Mouse (Mus musculus): ENCODE data around the gene BC067074. TPM values are rescaled to one million over a fixed set of nuclear protein-coding genes. Genes with fewer than 3 reads are reported as not detected.

BC067074 gene
- polyA plus RNA-seq, 1 experiment = 0.72 TPM

DNA sequence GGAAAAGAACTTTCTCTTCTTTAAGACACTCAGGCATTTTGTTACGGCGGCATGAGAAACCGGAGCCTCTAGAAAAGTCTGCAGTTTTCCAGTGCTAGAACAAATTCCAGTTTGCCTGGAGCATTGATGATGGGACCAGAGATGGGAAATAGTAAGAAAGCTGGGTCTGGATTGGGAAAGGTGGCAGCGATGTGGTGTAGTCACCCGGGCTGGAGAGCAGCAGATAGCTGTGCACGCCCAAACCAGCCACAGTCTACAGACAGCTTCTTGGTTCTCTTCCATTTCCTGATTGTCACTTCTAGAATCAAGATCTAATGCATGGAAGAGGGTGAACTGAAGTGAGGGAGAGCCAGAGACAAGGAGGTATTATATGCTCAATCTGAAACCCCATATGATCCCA, 100.4 kb downstream of the BC067074 start:
- 86% methylated on average over 6 of the region's 6 CpGs for WGBS
- Histone ChIP-seq H3K4me1 (ENCODE audit: control insufficient read depth, insufficient read depth, low read length) (no peaks in the 10 kb centered on the region), H3K27ac (ENCODE audit: control insufficient read depth, insufficient read depth, low read depth, low read length, poor library complexity) (no peak overlapping the region), H3K4me3 (replicated peaks; ENCODE audit: control insufficient read depth, low read depth, low read length) (no peak overlapping the region)
- TF ChIP-seq CTCF (IDR thresholded peaks at IDR 0.05; ENCODE audit: control insufficient read depth, insufficient read depth, low read length) (no peak), POLR2A (IDR thresholded peaks at IDR 0.05; ENCODE audit: borderline replicate concordance, control insufficient read depth, low read depth, low read length) (no peak)

DNA sequence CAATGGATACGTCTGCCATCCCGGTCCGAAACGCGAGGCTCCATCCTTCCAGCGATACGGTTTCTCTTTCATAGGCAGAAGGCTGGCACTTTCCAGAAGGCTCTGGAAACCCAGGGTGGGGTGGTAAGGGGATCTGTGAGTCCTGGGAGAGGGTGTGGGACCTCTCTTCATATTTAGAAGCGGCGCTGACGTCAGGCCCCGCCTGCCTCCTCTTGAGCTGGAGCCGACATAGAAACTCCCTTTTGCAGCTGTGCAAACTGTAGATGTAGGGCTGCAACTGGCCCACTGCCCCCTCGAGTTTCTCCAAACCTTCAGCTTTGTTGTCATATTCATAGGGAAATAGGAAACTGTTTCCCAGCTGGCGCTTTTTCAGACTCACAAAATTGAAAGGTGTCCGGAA, 101.6 kb downstream of the BC067074 start:
- no peaks in the 10 kb centered on the region for H3K4me1 ChIP-seq (ENCODE audit: control insufficient read depth, insufficient read depth, low read length)
- H3K4me3 ChIP-seq (replicated peaks; ENCODE audit: control insufficient read depth, low read depth, low read length) = no peak overlapping the region
- H3K27ac ChIP-seq (ENCODE audit: control insufficient read depth, insufficient read depth, low read depth, low read length, poor library complexity) = no peak overlapping the region
- TF ChIP-seq POLR2A (IDR thresholded peaks at IDR 0.05; ENCODE audit: borderline replicate concordance, control insufficient read depth, low read depth, low read length) (no peak), CTCF (IDR thresholded peaks at IDR 0.05; ENCODE audit: control insufficient read depth, insufficient read depth, low read length) (no peak)
- 90% methylated on average over 15 of the region's 15 CpGs for WGBS

DNA sequence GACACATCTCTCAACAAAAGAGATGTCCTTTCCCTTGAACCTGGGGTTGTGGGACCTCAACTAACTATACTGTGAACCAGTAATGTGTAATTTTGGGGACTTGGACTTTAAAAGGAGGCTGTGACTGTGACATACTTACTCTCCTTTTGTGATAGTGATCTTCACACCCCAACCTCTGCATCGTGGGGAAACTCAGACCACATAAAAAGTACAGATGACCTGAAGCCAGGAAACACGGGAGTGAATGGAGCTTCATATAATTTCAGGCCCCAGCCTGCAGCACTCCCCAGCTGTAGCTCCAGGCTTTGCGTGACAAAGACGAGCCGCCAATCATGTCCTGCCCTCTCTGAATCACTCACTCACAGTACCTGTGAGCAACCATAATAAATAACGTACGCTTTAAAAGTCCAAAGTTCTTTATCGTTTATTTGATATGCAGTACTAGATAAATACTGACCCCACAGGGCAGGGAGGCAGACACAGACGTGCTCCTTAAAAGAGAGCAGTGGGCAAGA, 104.1 kb downstream of the BC067074 start:
- 75% methylated on average over 9 of the region's 9 CpGs for WGBS
- H3K4me3 ChIP-seq (replicated peaks; ENCODE audit: control insufficient read depth, low read depth, low read length) = no peak overlapping the region

DNA sequence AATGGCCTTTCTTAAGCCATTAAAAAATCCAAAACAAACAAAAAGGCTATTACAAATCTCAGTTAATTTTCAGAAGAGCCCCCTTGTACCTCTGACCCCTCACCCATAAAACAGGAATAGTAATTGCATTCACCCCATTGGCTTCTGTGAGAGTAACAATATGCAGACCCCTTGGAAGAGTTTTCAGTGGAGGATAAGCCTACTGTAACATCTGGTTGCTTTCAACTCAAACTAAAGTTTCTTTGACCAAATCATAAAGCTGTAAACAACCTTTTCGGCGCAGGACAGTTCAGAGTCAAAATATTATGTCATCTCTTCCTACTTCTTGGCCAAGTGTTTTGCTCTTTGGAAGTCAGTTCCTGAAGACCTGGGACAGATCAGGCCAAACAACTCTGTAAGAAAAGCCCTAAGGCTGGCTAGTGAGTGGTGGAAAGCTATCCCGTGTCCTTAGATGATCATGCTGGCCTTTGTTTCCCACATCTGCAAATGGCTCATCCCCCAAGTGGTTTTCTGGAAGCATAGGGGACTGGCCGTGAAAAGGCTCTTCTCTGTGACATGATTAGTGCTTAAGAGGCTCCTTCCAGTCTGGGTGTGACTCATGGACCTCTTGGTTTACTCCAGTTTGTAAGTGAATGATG, 108.5 kb downstream of the BC067074 start:
- TF ChIP-seq CTCF (IDR thresholded peaks at IDR 0.05; ENCODE audit: control insufficient read depth, insufficient read depth, low read length) = no peak
- no peak for TF ChIP-seq POLR2A (IDR thresholded peaks at IDR 0.05; ENCODE audit: borderline replicate concordance, control insufficient read depth, low read depth, low read length)
- H3K4me1 ChIP-seq (ENCODE audit: control insufficient read depth, insufficient read depth, low read length) = no peaks in the 10 kb centered on the region
- no peak overlapping the region for H3K27ac ChIP-seq (ENCODE audit: control insufficient read depth, insufficient read depth, low read depth, low read length, poor library complexity)
- 82% methylated on average over 4 of the region's 4 CpGs for WGBS
- H3K4me3 ChIP-seq (replicated peaks; ENCODE audit: control insufficient read depth, low read depth, low read length) = no peak overlapping the region

More for the DNA sequence above, 104.1 kb downstream of the BC067074 start:
- TF ChIP-seq CTCF (IDR thresholded peaks at IDR 0.05; ENCODE audit: control insufficient read depth, insufficient read depth, low read length) = no peak
- TF ChIP-seq POLR2A (IDR thresholded peaks at IDR 0.05; ENCODE audit: borderline replicate concordance, control insufficient read depth, low read depth, low read length) = no peak
- no peaks in the 10 kb centered on the region for H3K4me1 ChIP-seq (ENCODE audit: control insufficient read depth, insufficient read depth, low read length)
- H3K27ac ChIP-seq (ENCODE audit: control insufficient read depth, insufficient read depth, low read depth, low read length, poor library complexity) = no peak overlapping the region

DNA sequence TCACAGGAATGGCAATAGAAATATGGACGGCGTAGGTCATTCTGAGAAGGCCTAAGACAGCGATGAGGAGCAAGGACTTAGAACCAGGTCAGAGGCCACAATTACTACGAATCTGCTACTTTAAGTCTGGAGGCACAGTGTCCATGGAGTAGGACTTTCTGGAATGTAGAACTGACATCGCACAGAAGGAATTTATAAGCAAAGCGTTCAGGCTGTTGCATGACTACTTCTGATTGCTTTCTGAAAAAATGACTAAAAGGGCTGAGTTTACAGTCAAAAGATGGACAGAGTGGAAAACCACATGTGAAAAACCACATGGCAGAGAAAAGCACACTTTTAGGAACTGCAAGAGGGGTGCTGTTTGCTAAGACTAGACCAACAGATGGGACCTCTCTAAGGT, 110.7 kb downstream of the BC067074 start:
- Histone ChIP-seq H3K27ac (ENCODE audit: control insufficient read depth, insufficient read depth, low read depth, low read length, poor library complexity) (no peak overlapping the region), H3K4me3 (replicated peaks; ENCODE audit: control insufficient read depth, low read depth, low read length) (no peak overlapping the region), H3K4me1 (ENCODE audit: control insufficient read depth, insufficient read depth, low read length) (no peaks in the 10 kb centered on the region)
- 88% methylated on average over 6 of the region's 6 CpGs for WGBS
- TF ChIP-seq POLR2A (IDR thresholded peaks at IDR 0.05; ENCODE audit: borderline replicate concordance, control insufficient read depth, low read depth, low read length) (no peak), CTCF (IDR thresholded peaks at IDR 0.05; ENCODE audit: control insufficient read depth, insufficient read depth, low read length) (no peak)

DNA sequence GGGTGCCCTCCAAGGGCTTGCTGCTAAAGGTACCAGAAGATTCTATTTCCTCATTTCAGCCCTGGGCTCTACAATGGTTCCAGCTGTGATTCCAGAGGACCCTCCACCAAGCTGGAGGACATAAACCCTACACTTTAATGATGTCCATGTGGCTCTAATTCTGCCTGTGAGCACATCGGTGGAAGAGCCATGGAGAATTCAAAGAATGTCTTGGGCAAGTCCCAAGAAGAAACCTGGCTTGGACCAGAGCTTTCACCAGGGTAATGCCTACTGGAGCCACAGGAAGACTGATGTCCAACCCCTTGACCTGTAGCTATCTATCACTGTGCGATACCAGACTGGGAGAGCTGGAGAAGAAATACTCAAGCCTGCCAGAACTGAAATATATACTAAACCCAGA, 111.2 kb downstream of the BC067074 start:
- no peaks in the 10 kb centered on the region for H3K4me1 ChIP-seq (ENCODE audit: control insufficient read depth, insufficient read depth, low read length)
- H3K27ac ChIP-seq (ENCODE audit: control insufficient read depth, insufficient read depth, low read depth, low read length, poor library complexity) = no peak overlapping the region
- TF ChIP-seq CTCF (IDR thresholded peaks at IDR 0.05; ENCODE audit: control insufficient read depth, insufficient read depth, low read length) (no peak), POLR2A (IDR thresholded peaks at IDR 0.05; ENCODE audit: borderline replicate concordance, control insufficient read depth, low read depth, low read length) (no peak)
- no peak overlapping the region for H3K4me3 ChIP-seq (replicated peaks; ENCODE audit: control insufficient read depth, low read depth, low read length)
- WGBS = 84% methylated on average over 2 of the region's 2 CpGs

DNA sequence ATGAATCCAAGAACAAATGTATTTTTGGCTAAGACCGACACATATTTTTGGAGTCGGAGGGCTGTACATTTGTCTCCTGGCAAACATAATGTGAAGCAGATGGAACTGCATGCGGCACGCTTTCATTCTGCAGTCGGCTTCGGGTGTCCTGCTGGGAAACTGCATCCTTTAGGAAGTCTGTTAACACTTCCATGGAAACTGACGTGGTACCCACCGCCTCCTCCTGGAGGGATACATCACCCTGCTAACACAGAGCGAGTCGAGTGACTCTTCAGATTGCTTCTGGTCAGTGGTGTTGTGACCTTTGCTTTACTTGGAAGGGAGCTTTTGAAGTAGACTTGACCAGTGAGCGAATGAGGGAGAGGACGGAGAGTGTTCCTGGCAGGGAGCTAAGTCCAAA, 117.0 kb downstream of the BC067074 start:
- Histone ChIP-seq H3K27ac (ENCODE audit: control insufficient read depth, insufficient read depth, low read depth, low read length, poor library complexity) (no peak overlapping the region), H3K4me3 (replicated peaks; ENCODE audit: control insufficient read depth, low read depth, low read length) (no peak overlapping the region), H3K4me1 (ENCODE audit: control insufficient read depth, insufficient read depth, low read length) (no peaks in the 10 kb centered on the region)
- TF ChIP-seq CTCF (IDR thresholded peaks at IDR 0.05; ENCODE audit: control insufficient read depth, insufficient read depth, low read length) (no peak), POLR2A (IDR thresholded peaks at IDR 0.05; ENCODE audit: borderline replicate concordance, control insufficient read depth, low read depth, low read length) (no peak)
- WGBS = 88% methylated on average over 12 of the region's 12 CpGs

DNA sequence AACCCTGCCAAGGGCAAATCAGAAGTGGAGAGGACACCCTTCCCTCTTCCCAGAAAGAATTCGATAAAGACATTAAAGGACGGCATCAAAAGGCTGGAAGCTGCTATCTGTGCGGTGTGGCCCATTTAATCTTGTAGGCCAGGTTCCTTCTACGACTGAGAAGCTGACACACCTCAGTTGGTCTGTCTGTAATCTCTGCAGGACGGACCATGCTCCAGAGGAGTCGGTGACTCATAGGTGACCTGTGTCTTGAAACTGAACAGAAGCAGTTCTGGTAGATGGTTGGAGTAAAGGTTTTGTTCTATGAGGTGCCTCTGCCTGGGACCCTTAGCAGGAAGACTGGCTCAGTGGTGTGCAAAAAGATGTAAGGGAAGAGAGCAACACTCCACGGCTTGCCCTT, 122.6 kb downstream of the BC067074 start:
- no peaks in the 10 kb centered on the region; the same call in 1 of the 2 replicates for H3K4me1 ChIP-seq (ENCODE audit: control insufficient read depth, insufficient read depth, low read length)
- no peak overlapping the region for H3K27ac ChIP-seq (ENCODE audit: control insufficient read depth, insufficient read depth, low read depth, low read length, poor library complexity)
- H3K4me3 ChIP-seq (replicated peaks; ENCODE audit: control insufficient read depth, low read depth, low read length) = no peak overlapping the region
- no peak for TF ChIP-seq POLR2A (IDR thresholded peaks at IDR 0.05; ENCODE audit: borderline replicate concordance, control insufficient read depth, low read depth, low read length)
- TF ChIP-seq CTCF (IDR thresholded peaks at IDR 0.05; ENCODE audit: control insufficient read depth, insufficient read depth, low read length) = no peak
- WGBS = 77% methylated on average over 7 of the region's 7 CpGs

Data from bone marrow, adult 2 months (tissue).